Mouse (Mus musculus) olfactory bulb, adult 2 months (tissue): ENCODE measurements around the gene Armcx5. TPM values are rescaled to one million over a fixed set of nuclear protein-coding genes. Genes with fewer than 3 reads are reported as not detected.
A peak's percentile ranks its signal among the peaks of the same experiment; 100 is the strongest.
"Not testable (repeated sequence)": the region's sequence is repeated elsewhere in the genome, so short reads cannot be mapped to it uniquely, and the experiment has no call there.

Source experiments
- H3K27ac ChIP-seq: fragments of 200-500 bp; 2 replicates; pipeline ENCODE4 v1.5.1; 2012; ENCODE audit warnings: low read depth, low read length; ENCODE audit not compliant: insufficient read depth
- H3K4me1 ChIP-seq: fragments of 200-500 bp; 2 replicates; pipeline ENCODE4 v1.6.1; 2012; ENCODE audit warnings: low read length; ENCODE audit not compliant: control insufficient read depth, insufficient read depth
- H3K4me3 ChIP-seq: fragments of 200-500 bp; 2 replicates; pipeline ENCODE4 v1.5.1; 2012; ENCODE audit warnings: mild to moderate bottlenecking, low read depth, low read length, moderate library complexity; ENCODE audit not compliant: insufficient read depth
- CTCF ChIP-seq: fragments of 200-500 bp; IDR thresholded peaks from 2 replicates; pipeline ENCODE4 v1.5.1; 2012; ENCODE audit warnings: low read depth, mild to moderate bottlenecking, low read length, moderate library complexity; ENCODE audit not compliant: insufficient read depth
- POLR2A ChIP-seq: fragments of 200-500 bp; IDR thresholded peaks from 2 replicates; pipeline ENCODE4 v1.6.1; 2012; ENCODE audit warnings: mild to moderate bottlenecking, low read depth, low read length, moderate library complexity; ENCODE audit not compliant: insufficient read depth
- WGBS: fragments of 180-500 bp; shearing (Covaris S2); methylation state at CpG from one replicate; pipeline ENCODE4 v1.1.7; 2018; 5-methylcytosine and 5-hydroxymethylcytosine counted together
- polyA plus RNA-seq: library from polyadenylated mRNA; stranded (reverse); fragments of >200 nt; gene quantifications from 2 replicates; pipeline ENCODE4 v1.2.4, GENCODE M21; 2012; ENCODE audit warnings: low replicate concordance; ENCODE audit not compliant: missing spikeins, insufficient read depth, insufficient read length

Gene Armcx5
- not detected in 2 replicates for polyA plus RNA-seq

GRCm38 (mm10) chrX:135742304-135743055, at the start of gene Armcx5, which contains the start of gene Gprasp1:
TSS of gene Armcx5 (plus strand) at chrX:135742733.
TSS of gene Gprasp1 (plus strand) at chrX:135742733.
- no peaks in the 10 kb centered on the region for H3K4me1 ChIP-seq
- peak within 1 kb of the TSS; percentile 98 for H3K27ac ChIP-seq
- H3K4me3 ChIP-seq: peak within 1 kb of the TSS; percentile 71
- TF ChIP-seq POLR2A (peak; percentile 38; the same call in 1 of the 2 replicates), CTCF (no peak)
- WGBS: 15% methylated on average over 48 of the region's 48 CpGs

- no peak for TF ChIP-seq POLR2A
- TF ChIP-seq CTCF: no peak
- 79% methylated on average over 1 of the region's 1 CpGs for WGBS
- H3K4me1 ChIP-seq: no peaks in the 10 kb centered on the region
- H3K27ac ChIP-seq: no peak within 1 kb of the TSS
- no peak within 1 kb of the TSS for H3K4me3 ChIP-seq
Measured at GRCm38 (mm10) chrX:135693633-135694032, 48.9 kb upstream of the Armcx5 start, which contains the start of gene Tcp11x2. TSS of gene Tcp11x2 (minus strand) at chrX:135693790.

GRCm38 (mm10) chrX:135703111-135703510, 39.4 kb upstream of the Armcx5 start:
- 96% methylated on average over 1 of the region's 1 CpGs for WGBS
- H3K4me3 ChIP-seq: no peak overlapping the region
- no peak for TF ChIP-seq CTCF
- TF ChIP-seq POLR2A: no peak

GRCm38 (mm10) chrX:135704349-135704748, 38.2 kb upstream of the Armcx5 start:
- H3K27ac ChIP-seq: no peak overlapping the region
- no peak for TF ChIP-seq CTCF
- no peaks in the 10 kb centered on the region for H3K4me1 ChIP-seq
- WGBS: 30% methylated on average over 2 of the region's 2 CpGs
- H3K4me3 ChIP-seq: no peak overlapping the region

More at GRCm38 (mm10) chrX:135703111-135703510, 39.4 kb upstream of the Armcx5 start:
- Histone ChIP-seq H3K27ac (no peak overlapping the region), H3K4me1 (no peaks in the 10 kb centered on the region)

- Histone ChIP-seq H3K27ac (no peak overlapping the region), H3K4me1 (no peaks in the 10 kb centered on the region), H3K4me3 (no peak overlapping the region)
- TF ChIP-seq CTCF: no peak
- TF ChIP-seq POLR2A: no peak
- WGBS: 80% methylated on average over 2 of the region's 2 CpGs
Measured at GRCm38 (mm10) chrX:135712845-135713244, 29.7 kb upstream of the Armcx5 start.

- TF ChIP-seq POLR2A (no peak), CTCF (no peak)
- Histone ChIP-seq H3K4me1 (no peaks in the 10 kb centered on the region), H3K4me3 (no peak within 1 kb of the TSS), H3K27ac (no peak within 1 kb of the TSS)
- 89% methylated on average over 10 of the region's 10 CpGs for WGBS
Measured at GRCm38 (mm10) chrX:135725161-135725560, 17.4 kb upstream of the Armcx5 start, which contains the start of gene Tmsb15a. TSS of gene Tmsb15a (minus strand) at chrX:135725261.

- no peaks in the 10 kb centered on the region for H3K4me1 ChIP-seq
- TF ChIP-seq CTCF (no peak), POLR2A (no peak)
- 86% methylated on average over 2 of the region's 2 CpGs for WGBS
- no peak overlapping the region for H3K4me3 ChIP-seq
- no peak overlapping the region for H3K27ac ChIP-seq
Measured at GRCm38 (mm10) chrX:135738730-135739520, 3.6 kb upstream of the Armcx5 start.

GRCm38 (mm10) chrX:135743056-135743355, 473 bp downstream of the Armcx5 start:
- no peaks in the 10 kb centered on the region for H3K4me1 ChIP-seq
- 17% methylated on average over 7 of the region's 7 CpGs for WGBS
- peak overlapping the region; percentile 71 for H3K4me3 ChIP-seq
- TF ChIP-seq POLR2A: no peak
- TF ChIP-seq CTCF: no peak
- peak overlapping the region; percentile 90 for H3K27ac ChIP-seq

GRCm38 (mm10) chrX:135745376-135745775, 2.8 kb downstream of the Armcx5 start:
- H3K27ac ChIP-seq, H3K4me1 ChIP-seq, H3K4me3 ChIP-seq: not testable (repeated sequence)
- 90% methylated on average over 3 of the region's 3 CpGs for WGBS
